Mouse (Mus musculus) adrenal gland, adult 2 months (tissue): ENCODE measurements around the gene Lpcat3. TPM values are rescaled to one million over a fixed set of nuclear protein-coding genes. Genes with fewer than 3 reads are reported as not detected.

Experiments used
- DNase-seq: peaks from one replicate; pipeline ENCODE4 v3.0.0; 2021
- polyA plus RNA-seq: library from polyadenylated mRNA; depleted of rRNA; stranded (reverse); fragments of >200 nt; gene quantifications from 2 replicates; pipeline ENCODE4 v1.2.3, GENCODE M21; 2012
- total RNA-seq, 2 experiments: library from RNA; stranded (reverse); gene quantifications; 2 replicates each; pipeline ENCODE4 v1.2.3; 2021

Gene Lpcat3
- total and polyA plus RNA-seq, 3 experiments, result 92.1 to 155 (median 138) TPM

GRCm38 (mm10) chr6:124704417-124704816 is 41.6 kb downstream of the Lpcat3 start:
- no peak for DNase-seq

- no peak for DNase-seq
Measured at GRCm38 (mm10) chr6:124706061-124706627, 43.3 kb downstream of the Lpcat3 start.

GRCm38 (mm10) chr6:124708289-124708889 is 45.6 kb downstream of the Lpcat3 start:
- no peak for DNase-seq

GRCm38 (mm10) chr6:124711824-124712782 is 49.3 kb downstream of the Lpcat3 start, which contains the start of the genes Emg1 and Phb2:
TSS of gene Emg1 (minus strand) at chr6:124712178.
TSS of gene Phb2 (plus strand) at chr6:124712336.
- peak; percentile 99 for DNase-seq

GRCm38 (mm10) chr6:124712918-124713317 is 50.1 kb downstream of the Lpcat3 start:
- DNase-seq, result no peak

GRCm38 (mm10) chr6:124716864-124717490 is 54.1 kb downstream of the Lpcat3 start:
- peak; percentile 60 for DNase-seq

- peak; percentile 48 for DNase-seq
Measured at GRCm38 (mm10) chr6:124717968-124718367, 55.1 kb downstream of the Lpcat3 start.

GRCm38 (mm10) chr6:124718703-124719102 is 55.9 kb downstream of the Lpcat3 start:
- DNase-seq, result no peak

- DNase-seq, result no peak
Measured at GRCm38 (mm10) chr6:124719354-124719978, 56.6 kb downstream of the Lpcat3 start.

GRCm38 (mm10) chr6:124720904-124721303 is 58.1 kb downstream of the Lpcat3 start:
- DNase-seq, result no peak

- DNase-seq, result no peak
Measured at GRCm38 (mm10) chr6:124722876-124723473, 60.1 kb downstream of the Lpcat3 start.

GRCm38 (mm10) chr6:124723541-124723940 is 60.7 kb downstream of the Lpcat3 start:
- DNase-seq, result no peak

- no peak for DNase-seq
Measured at GRCm38 (mm10) chr6:124724472-124724871, 61.6 kb downstream of the Lpcat3 start.

GRCm38 (mm10) chr6:124728621-124729020 is 65.8 kb downstream of the Lpcat3 start:
- DNase-seq, result peak; percentile 80

GRCm38 (mm10) chr6:124729850-124730705 is 67.3 kb downstream of the Lpcat3 start:
- no peak for DNase-seq

- DNase-seq, result no peak
Measured at GRCm38 (mm10) chr6:124731038-124731437, 68.2 kb downstream of the Lpcat3 start.

- no peak for DNase-seq
Measured at GRCm38 (mm10) chr6:124732476-124733370, 69.9 kb downstream of the Lpcat3 start.

GRCm38 (mm10) chr6:124734417-124734816 is 71.6 kb downstream of the Lpcat3 start:
- no peak for DNase-seq

- no peak for DNase-seq
Measured at GRCm38 (mm10) chr6:124737040-124737439, 74.2 kb downstream of the Lpcat3 start.
